Mouse (Mus musculus): Measurements from ENCODE around the gene Abcc8.

The Abcc8 gene

DNA sequence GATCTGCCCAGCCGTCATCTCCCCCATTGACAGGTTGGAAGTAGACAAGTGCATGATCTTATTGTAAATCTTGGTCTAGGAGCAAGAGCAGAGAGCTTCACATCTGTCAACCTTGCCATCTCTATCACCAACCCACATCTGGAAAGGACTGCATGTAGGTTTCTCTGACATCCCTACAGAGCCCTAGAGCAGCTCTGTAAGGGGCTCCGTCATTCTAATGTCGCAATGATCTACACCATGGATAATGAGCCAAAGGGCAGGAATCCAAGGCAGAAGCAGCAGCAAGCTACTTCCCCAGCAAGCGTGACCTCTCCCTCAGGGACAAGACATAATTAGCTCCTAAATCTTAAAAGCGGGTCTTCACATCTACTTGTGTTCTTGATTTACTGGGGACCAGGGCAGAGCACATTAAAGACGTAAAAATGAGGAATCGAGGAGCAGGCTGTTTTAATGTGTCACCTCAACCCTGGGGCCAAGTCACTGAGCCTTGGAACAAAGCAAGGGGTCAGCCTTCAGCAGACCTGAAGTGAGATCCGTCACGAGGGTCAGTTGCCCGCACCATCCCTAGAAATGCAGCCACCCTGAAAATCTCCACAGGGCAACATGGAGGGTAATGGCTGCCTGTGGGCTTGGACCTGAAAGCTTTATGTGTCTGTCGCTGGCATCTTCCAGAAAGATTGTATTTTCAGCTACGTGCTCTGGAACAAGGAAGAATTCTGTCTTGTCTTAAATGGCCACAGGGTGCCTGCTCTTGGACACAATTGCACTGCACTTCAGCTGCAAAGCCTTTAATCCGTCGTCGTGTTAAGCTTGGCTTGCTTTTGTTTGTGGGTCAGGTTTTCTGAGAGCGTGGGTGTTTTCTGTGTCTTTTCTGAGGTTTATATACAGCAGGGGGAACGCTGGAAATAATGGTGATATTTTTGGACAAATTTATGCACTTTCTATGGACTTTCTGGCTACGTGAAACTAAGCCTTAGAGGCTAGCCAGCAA is 25.0 kb downstream of the Abcc8 start:
- DNase-seq (ENCODE audit: low spot score) = no peak

DNA sequence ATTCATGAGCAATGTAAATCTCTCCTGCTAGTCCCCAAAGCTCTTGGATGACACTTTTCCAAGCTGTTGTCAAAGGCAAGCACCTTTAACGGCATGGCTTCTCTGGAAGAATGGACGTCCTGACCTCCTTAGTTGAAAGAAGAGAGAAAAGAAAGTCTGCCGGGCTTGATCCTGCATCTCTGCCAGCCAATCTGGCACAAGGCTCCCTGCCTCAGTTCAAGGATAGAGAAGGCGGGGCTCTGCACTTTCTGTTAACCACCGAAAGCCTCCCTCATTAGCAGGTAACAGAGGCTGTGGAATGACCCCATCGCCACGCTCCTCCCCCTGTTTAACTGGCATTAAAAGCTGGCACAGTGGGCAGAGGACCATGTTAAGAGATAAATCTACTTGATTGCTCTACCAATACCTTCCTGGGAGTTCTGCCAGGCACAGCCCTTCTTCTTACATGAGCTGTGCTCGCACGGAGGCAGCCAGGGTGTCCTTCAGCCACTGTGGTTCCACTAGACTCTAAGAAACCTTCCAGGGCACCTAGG is 26.9 kb downstream of the Abcc8 start:
- no peak for DNase-seq (ENCODE audit: low spot score)

- DNase-seq (ENCODE audit: low spot score) = no peak
Measured at GRCm38 (mm10) chr7:46147417-46147816, 32.4 kb downstream of the Abcc8 start.

DNA sequence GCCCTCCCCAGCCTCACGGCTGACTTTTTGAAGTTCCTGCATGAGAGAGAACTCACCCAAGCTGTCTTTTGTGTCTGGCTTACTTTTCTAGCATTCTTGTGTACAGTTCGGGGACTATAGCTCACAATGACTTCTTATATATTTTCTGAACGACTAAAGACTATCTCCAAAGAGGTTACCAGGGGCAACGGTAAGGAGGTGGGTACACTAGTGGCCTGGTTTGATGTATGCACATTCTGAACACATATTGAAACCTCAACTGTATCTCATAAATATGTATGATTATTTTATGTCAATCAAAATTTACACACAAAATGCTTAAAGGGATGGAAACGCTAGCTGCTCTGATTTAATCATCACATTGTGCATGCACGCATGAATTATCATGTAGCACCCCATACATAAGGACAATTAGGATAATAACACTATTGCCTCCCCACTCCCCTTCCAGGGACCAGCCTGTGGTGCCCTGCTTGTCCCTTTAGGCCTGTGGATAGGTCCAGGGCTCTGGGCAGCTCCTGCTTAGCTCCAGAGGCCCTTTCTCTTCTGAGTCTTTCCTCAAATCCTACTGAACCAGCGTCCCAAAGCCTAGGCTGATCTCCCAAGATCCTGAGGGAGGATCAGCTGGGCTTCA is 33.0 kb downstream of the Abcc8 start:
- no peak for DNase-seq (ENCODE audit: low spot score)

DNA sequence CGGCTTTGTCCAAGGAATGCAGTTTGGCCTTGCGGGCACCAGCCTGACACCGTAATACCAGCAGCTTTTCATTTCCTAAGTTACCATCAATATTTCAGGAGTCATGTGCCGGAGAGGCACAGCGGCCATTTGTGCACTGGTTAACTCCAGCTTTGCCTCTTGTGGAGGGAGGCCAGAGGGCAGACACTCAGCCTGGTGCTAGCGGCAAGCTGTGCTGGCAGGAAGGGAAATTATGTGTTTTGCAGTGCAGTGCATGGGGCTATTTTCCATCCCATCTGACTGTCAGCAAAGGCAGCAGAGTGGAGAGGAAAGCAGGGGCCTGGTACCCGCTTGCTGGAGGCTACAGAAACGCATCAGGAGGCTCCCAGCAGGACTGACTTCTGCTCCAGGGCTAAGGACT is 35.8 kb downstream of the Abcc8 start:
- DNase-seq (ENCODE audit: low spot score) = no peak

DNA sequence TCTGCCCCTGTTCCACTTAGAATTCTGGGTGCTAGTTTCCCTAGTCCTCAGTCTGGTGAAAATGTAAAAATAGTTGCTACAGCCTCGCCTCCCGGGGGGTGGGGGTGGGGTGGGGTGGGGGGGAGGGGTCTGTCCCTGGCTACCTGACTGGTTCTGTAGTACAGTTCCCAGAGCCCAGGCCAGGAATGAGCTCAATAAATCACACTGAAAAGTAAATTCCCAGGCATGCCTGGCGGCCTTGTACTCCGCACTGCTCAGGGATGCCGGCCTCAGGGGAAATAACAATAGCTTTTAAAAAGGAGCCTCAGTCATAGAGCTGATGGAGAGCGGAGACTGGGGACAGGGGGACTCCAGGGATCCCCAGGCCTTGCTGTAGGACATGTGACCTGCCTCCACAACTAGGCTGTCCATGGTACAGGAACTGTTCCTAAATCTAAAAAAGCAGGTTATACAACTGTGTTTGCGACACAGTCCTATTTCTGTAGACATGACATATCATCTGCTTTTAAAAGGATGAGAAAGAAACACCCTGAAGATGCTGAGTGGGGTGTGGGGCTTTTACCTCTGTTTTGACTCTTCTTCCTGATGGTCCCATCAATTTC is 41.4 kb downstream of the Abcc8 start:
- DNase-seq (ENCODE audit: low spot score) = no peak

DNA sequence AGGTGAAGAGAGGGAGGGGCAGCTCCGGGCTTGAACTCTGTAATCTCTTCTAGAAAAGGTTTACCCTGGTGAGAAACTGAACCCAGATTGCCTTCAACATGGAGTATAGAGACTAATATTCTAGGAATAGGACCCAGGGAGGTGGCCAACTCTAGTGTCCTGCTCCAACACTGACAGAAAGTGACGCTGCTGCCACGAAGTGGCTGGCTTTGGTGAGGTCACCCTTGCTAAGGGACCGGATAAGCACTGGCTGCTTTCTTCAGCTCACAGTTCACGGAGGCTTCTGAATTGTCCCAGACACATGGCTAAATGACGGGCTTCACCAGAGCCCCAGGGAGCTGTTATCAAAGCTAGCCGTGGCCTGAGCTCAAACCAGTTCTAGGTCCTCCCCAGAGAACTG is 46.0 kb downstream of the Abcc8 start:
- DNase-seq (ENCODE audit: low spot score) = no peak

GRCm38 (mm10) chr7:46132229-46132628 is 47.6 kb downstream of the Abcc8 start:
- DNase-seq (ENCODE audit: low spot score) = no peak

GRCm38 (mm10) chr7:46131806-46132205 is 48.0 kb downstream of the Abcc8 start:
- no peak for DNase-seq (ENCODE audit: low spot score)

- DNase-seq (ENCODE audit: low spot score) = no peak
Measured at GRCm38 (mm10) chr7:46131266-46131665, 48.6 kb downstream of the Abcc8 start.

- DNase-seq (ENCODE audit: low spot score) = no peak
Measured at GRCm38 (mm10) chr7:46130723-46131122, 49.1 kb downstream of the Abcc8 start.

- no peak for DNase-seq (ENCODE audit: low spot score)
Measured at GRCm38 (mm10) chr7:46129463-46130179, 50.2 kb downstream of the Abcc8 start.

GRCm38 (mm10) chr7:46128196-46128595 is 51.6 kb downstream of the Abcc8 start:
- no peak for DNase-seq (ENCODE audit: low spot score)

DNA sequence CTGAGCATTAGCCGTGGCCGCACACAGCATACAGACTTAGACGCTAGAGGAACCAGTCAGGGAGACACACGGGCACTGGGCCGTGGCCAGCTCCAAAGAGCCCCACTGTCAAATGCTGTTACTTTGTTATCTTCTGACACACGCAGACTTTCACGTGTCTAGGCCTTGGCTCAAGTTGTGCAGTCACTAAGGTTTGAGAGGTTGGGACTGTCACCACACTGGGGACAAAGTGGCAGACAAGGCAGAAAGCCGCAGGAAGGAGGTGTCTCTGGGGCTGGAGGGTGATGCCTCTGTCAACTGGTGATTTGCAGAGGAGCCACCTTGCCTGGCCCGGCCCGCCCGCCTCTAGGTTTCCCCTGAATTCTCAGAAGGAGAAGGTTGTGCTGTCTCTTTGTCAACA is 54.5 kb downstream of the Abcc8 start:
- no peak for DNase-seq (ENCODE audit: low spot score)

GRCm38 (mm10) chr7:46124460-46124859 is 55.4 kb downstream of the Abcc8 start:
- no peak for DNase-seq (ENCODE audit: low spot score)

GRCm38 (mm10) chr7:46122964-46123363 is 56.9 kb downstream of the Abcc8 start:
- no peak for DNase-seq (ENCODE audit: low spot score)

GRCm38 (mm10) chr7:46117035-46117434 is 62.8 kb downstream of the Abcc8 start:
- DNase-seq (ENCODE audit: low spot score) = no peak

DNA sequence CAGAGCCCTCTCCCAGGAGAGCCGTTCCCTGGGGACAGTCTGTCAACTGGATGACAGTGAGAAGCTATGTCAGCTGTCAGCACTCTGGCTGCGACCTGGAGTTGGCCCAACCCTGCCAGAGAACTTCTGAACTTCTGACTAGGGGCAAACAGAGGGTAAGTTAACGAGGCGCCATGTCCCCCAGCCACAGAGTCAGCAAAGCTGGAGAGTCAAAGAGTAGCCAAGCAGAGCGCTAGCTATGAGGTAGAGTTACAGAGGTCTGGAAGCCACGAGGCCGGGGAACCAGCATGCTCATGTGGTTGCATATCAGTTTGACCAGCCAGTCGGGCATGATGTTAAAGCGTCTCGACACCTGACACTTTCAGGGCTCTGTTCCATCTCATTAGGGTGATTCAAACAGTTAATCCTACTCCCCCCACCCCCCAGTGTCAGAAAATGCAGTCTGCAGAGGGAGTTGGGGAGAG is 63.7 kb downstream of the Abcc8 start:
- no peak for DNase-seq (ENCODE audit: low spot score)

- no peak for DNase-seq (ENCODE audit: low spot score)
Measured at GRCm38 (mm10) chr7:46113435-46113834, 66.4 kb downstream of the Abcc8 start.

GRCm38 (mm10) chr7:46111938-46112337 is 67.9 kb downstream of the Abcc8 start:
- DNase-seq (ENCODE audit: low spot score) = no peak

DNA sequence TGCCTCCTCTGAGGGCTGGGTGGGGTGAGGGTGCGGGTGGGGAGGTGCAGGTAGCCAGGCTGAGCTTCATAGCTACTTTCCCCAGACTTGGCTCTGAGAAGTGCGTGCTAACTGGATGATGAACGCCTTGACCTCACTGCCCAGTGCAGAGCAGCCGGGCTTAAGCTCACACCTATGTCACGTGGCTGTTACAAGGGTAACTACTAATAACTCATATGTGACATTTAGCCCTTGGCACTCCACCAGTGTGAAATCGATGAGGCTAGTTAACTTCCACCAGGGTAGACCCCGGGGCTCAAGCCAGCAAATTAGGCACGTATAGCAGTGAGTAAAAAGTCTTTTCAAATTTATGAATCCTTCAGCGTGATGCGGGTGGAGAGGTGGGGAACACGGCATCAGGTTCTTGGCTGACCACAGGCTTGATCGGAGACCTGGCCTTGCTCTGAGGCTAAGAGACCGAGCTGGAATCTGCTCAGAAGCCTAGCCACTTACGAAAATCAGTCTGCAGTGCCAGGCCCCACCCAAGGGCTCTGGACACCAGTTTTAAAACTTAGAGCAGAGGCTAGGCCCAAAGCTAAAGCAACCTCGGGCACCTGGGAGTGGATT is 68.5 kb downstream of the Abcc8 start:
- no peak for DNase-seq (ENCODE audit: low spot score)

All from spleen, adult 12 weeks (tissue).